Mouse (Mus musculus) E14TG2a.4 (cell line): ENCODE results near the gene Cyb5r2.

ENCODE experiments used
- CTCF ChIP-seq: conservative IDR thresholded peaks from 2 replicates; pipeline ENCODE4 v1.5.1; 2014; ENCODE audit warnings: low read length
- POU5F1 ChIP-seq: IDR thresholded peaks from 2 replicates; pipeline ENCODE4 v1.6.1; 2014; ENCODE audit warnings: low read length, borderline replicate concordance

- TF ChIP-seq CTCF = no peak
- TF ChIP-seq POU5F1 = no peak
Measured at GRCm38 (mm10) chr7:107744454-107744853, 13.4 kb downstream of the Cyb5r2 start.
